Mouse (Mus musculus) hindbrain, embryonic 10.5 days (tissue): ENCODE results near the gene Tmed6. TPM values are rescaled to one million over a fixed set of nuclear protein-coding genes. Genes with fewer than 3 reads are reported as not detected.

ENCODE experiments used
- DNase-seq: peaks from one replicate; pipeline ENCODE4 v3.0.0-alpha.2; 2017; ENCODE audit warnings: low spot score
- H3K27ac ChIP-seq: fragments of 300-500 bp; sonication (generic); 2 replicates; pipeline ENCODE4 v1.5.1; 2016; ENCODE audit warnings: mild to moderate bottlenecking, moderate library complexity
- H3K27me3 ChIP-seq: fragments of 300-500 bp; sonication (generic); 2 replicates; pipeline ENCODE4 v1.6.1; 2016; ENCODE audit warnings: mild to moderate bottlenecking; ENCODE audit not compliant: poor library complexity, insufficient read depth, severe bottlenecking
- H3K36me3 ChIP-seq: fragments of 300-500 bp; sonication (generic); 2 replicates; pipeline ENCODE4 v1.6.1; 2016; ENCODE audit warnings: mild to moderate bottlenecking, moderate library complexity
- H3K4me1 ChIP-seq: fragments of 300-500 bp; sonication (generic); replicated peaks from 2 replicates; pipeline ENCODE4 v1.6.1; 2016; ENCODE audit warnings: mild to moderate bottlenecking
- H3K4me3 ChIP-seq: fragments of 300-500 bp; sonication (generic); 2 replicates; pipeline ENCODE4 v1.5.1; 2016; ENCODE audit warnings: mild to moderate bottlenecking, moderate library complexity
- H3K9me3 ChIP-seq: fragments of 300-500 bp; sonication (generic); 2 replicates; pipeline ENCODE4 v1.6.1; 2016; ENCODE audit warnings: mild to moderate bottlenecking, moderate library complexity
- WGBS: fragments of 180-500 bp; shearing (Covaris S2); methylation state at CpG from one replicate; pipeline ENCODE4 v1.1.7; 2016; 5-methylcytosine and 5-hydroxymethylcytosine counted together
- polyA plus RNA-seq: library from polyadenylated mRNA; unstranded; fragments of >200 nt; fragmentation: Nextera tagmentation; extraction: Ambion mirVana; gene quantifications from 2 replicates; pipeline ENCODE4 v1.2.1, GENCODE M21; 2016

Gene Tmed6
- polyA plus RNA-seq, 1 experiment from 2014 or later: not detected

- 86% methylated on average over 3 of the region's 3 CpGs for WGBS
- no peak overlapping the region for H3K27ac ChIP-seq
Observed at GRCm38 (mm10) chr8:107029310-107029709, 36.1 kb downstream of the Tmed6 start.

GRCm38 (mm10) chr8:107023479-107023878 lies 42.0 kb downstream of the Tmed6 start:
- Histone ChIP-seq H3K36me3 (no peaks in the 10 kb centered on the region), H3K9me3 (no peaks in the 10 kb centered on the region), H3K4me3 (no peak overlapping the region), H3K27ac (no peak overlapping the region), H3K4me1 (no peaks in the 10 kb centered on the region), H3K27me3 (no peaks in the 10 kb centered on the region)
- WGBS: 91% methylated on average over 8 of the region's 8 CpGs
- no peak for DNase-seq

More at GRCm38 (mm10) chr8:107029310-107029709, 36.1 kb downstream of the Tmed6 start:
- Histone ChIP-seq H3K4me1 (peaks cover 20% of the 10 kb centered on the region), H3K27me3 (no peaks in the 10 kb centered on the region), H3K4me3 (no peak overlapping the region), H3K9me3 (no peaks in the 10 kb centered on the region), H3K36me3 (no peaks in the 10 kb centered on the region; the same call in 1 of the 2 replicates)
- DNase-seq: no peak

- H3K9me3 ChIP-seq: no peaks in the 10 kb centered on the region
- H3K27me3 ChIP-seq: no peaks in the 10 kb centered on the region
- peaks cover 33% of the 10 kb centered on the region for H3K36me3 ChIP-seq
- WGBS: 86% methylated on average over 1 of the region's 1 CpGs
- no peak overlapping the region for H3K27ac ChIP-seq
- H3K4me1 ChIP-seq: no peaks in the 10 kb centered on the region
- no peak for DNase-seq
- no peak overlapping the region for H3K4me3 ChIP-seq
Observed at GRCm38 (mm10) chr8:107014915-107015314, 50.5 kb downstream of the Tmed6 start.

GRCm38 (mm10) chr8:107012666-107013065 lies 52.8 kb downstream of the Tmed6 start:
- Histone ChIP-seq H3K27ac (no peak overlapping the region), H3K36me3 (peaks cover 45% of the 10 kb centered on the region), H3K4me3 (no peak overlapping the region), H3K9me3 (no peaks in the 10 kb centered on the region), H3K4me1 (no peaks in the 10 kb centered on the region), H3K27me3 (no peaks in the 10 kb centered on the region)
- WGBS: 82% methylated on average over 2 of the region's 2 CpGs
- DNase-seq: no peak

Other genes with a start within 250 kb of the Tmed6 start
- gene Has3, start 195.4 kb downstream of the Tmed6 start, polyA plus RNA-seq: 0.04 and 0.13 TPM in 2 replicates
- 58.3 and 85.0 TPM in 2 replicates for gene Utp4, start 172.0 kb downstream of the Tmed6 start, polyA plus RNA-seq
- gene Sntb2, start 129.9 kb downstream of the Tmed6 start, polyA plus RNA-seq: 9.2 and 9.7 TPM in 2 replicates
- gene Vps4a, start 34.4 kb downstream of the Tmed6 start, polyA plus RNA-seq: 73.0 and 85.7 TPM in 2 replicates
- 50.7 and 58.1 TPM in 2 replicates for gene Pdf, start 17.0 kb downstream of the Tmed6 start, polyA plus RNA-seq
- 39.2 and 43.5 TPM in 2 replicates for gene Cog8, start 9.0 kb downstream of the Tmed6 start, polyA plus RNA-seq
- gene Nip7, start 8.8 kb downstream of the Tmed6 start, polyA plus RNA-seq: 96.4 and 114 TPM in 2 replicates
- gene Terf2, start 30.9 kb upstream of the Tmed6 start, polyA plus RNA-seq: 17.6 and 18.5 TPM in 2 replicates
- 138 and 157 TPM in 2 replicates for gene Cyb5b, start 85.0 kb upstream of the Tmed6 start, polyA plus RNA-seq
- 8.7 and 9.9 TPM in 2 replicates for gene Nfat5, start 227.8 kb upstream of the Tmed6 start, polyA plus RNA-seq